Comparison of ENCODE assay signal across 19 mouse cellular contexts in the genomic region with DNA sequence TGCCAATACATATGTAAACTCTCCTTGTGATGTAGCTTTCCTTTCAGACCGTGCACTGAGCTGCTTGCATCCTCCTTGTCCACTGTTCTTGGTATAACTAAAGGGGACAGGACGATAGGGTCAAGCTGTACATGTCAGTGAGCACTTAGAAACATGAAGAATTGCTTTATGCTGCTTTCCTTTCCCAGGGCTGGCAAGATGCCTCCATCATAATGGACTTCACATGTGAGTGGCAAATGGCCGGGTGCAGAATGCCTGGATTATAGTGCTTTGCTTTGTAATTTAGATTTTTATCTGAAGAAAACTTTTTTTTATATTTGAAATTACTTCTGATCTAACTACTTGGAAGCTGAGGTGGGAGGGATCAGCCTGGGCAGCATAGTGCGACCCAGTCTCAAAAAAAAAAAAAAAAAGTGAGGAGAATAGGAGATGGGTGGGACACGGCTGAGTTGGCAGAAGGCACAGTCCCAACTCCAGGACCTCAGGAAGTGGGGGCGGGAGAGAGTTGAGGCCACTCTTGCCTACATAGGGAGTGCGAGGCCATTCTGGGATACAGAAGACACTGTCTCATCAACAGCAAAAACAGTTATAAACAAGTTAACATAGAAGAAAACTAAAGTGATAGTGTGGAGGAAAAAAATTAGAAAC. TPM values are rescaled to one million over a fixed set of nuclear protein-coding genes. Genes with fewer than 3 reads are reported as not detected.
A peak's percentile ranks its signal among the peaks of the same experiment; 100 is the strongest.
DNase-seq lines count a peak whose midpoint lies in the region; ATAC-seq and TF ChIP-seq lines count a peak whose summit lies in the region.
"Had no signal": no experiment of that assay in that cellular context is flagged by ENCODE, and none has a peak within 500 bp of the region (broad histone marks: within the 10 kb centered on the region; RNA-seq: fewer than 3 reads in every experiment).

No protein-coding gene starts in this region.

- H3K27me3 ChIP-seq in kidney, postnatal 0 days (ENCODE audit: insufficient read depth, low read length): no peaks in the 10 kb centered on the region
- H3K27me3 ChIP-seq in kidney, embryonic 15.5 days: no peaks in the 10 kb centered on the region
- H3K27me3 ChIP-seq: embryonic facial prominence, embryonic 12.5 days; forebrain, embryonic 12.5 days; heart, embryonic 13.5 days; hindbrain, embryonic 15.5 days had no signal

- TF ChIP-seq CTCF in kidney, postnatal 0 days (IDR thresholded peaks at IDR 0.05; ENCODE audit: low read depth): no peak

- WGBS in kidney, postnatal 0 days: 23% methylated on average over 7 of the region's 7 CpGs
- WGBS in kidney, embryonic 15.5 days: 32% methylated on average over 7 of the region's 7 CpGs

- H3K4me3 ChIP-seq in kidney, postnatal 0 days (replicated peaks; ENCODE audit: low read depth, low read length): no peak overlapping the region
- H3K4me3 ChIP-seq in kidney, embryonic 15.5 days (replicated peaks): no peak overlapping the region
- H3K4me3 ChIP-seq: embryonic facial prominence, embryonic 12.5 days; forebrain, embryonic 12.5 days; heart, embryonic 13.5 days; hindbrain, embryonic 15.5 days had no signal

- peak; percentile 14 for DNase-seq in adrenal gland, postnatal 25 days
- no peak for DNase-seq in adrenal gland, postnatal 10 days
- peak; percentile 89 for DNase-seq in heart, adult 11 months
- DNase-seq in heart, adult 9 months (ENCODE audit: low spot score in 2 of 2): no peak
- peak; percentile 25 for DNase-seq in kidney, postnatal 0 days (ENCODE audit: low spot score)
- peak; percentile 88 for DNase-seq in NIH3T3 (ENCODE audit: low read depth)
- DNase-seq in frontal cortex, adult 2 months (ENCODE audit: extremely low spot score in 1 of 2, low spot score in 1 of 2): no peak
- DNase-seq: adrenal gland, adult 8-10 months; cerebellum, adult 18-20 months; cerebellum, postnatal 14 days; embryo, embryonic 11 days; heart, postnatal 36 days had no signal

- no peaks in the 10 kb centered on the region for H3K36me3 ChIP-seq in kidney, postnatal 0 days (ENCODE audit: insufficient read depth, low read length)
- no peaks in the 10 kb centered on the region for H3K36me3 ChIP-seq in kidney, embryonic 15.5 days
- H3K36me3 ChIP-seq: embryonic facial prominence, embryonic 12.5 days; forebrain, embryonic 12.5 days; heart, embryonic 13.5 days; hindbrain, embryonic 15.5 days had no signal

- no peaks in the 10 kb centered on the region for H3K4me1 ChIP-seq in kidney, postnatal 0 days (replicated peaks; ENCODE audit: insufficient read depth, low read length)
- 0 out of 2 replicates have a peak, but pooled peaks cover 6% of the 10 kb centered on the region for H3K4me1 ChIP-seq in kidney, embryonic 15.5 days
- H3K4me1 ChIP-seq: embryonic facial prominence, embryonic 12.5 days; forebrain, embryonic 12.5 days; hindbrain, embryonic 15.5 days had no signal

- H3K9ac ChIP-seq in kidney, postnatal 0 days (ENCODE audit: low read depth, low read length): no peak overlapping the region
- H3K9ac ChIP-seq in kidney, embryonic 15.5 days: no peak overlapping the region
- H3K9ac ChIP-seq: embryonic facial prominence, embryonic 12.5 days; forebrain, embryonic 12.5 days; heart, embryonic 13.5 days; hindbrain, embryonic 15.5 days had no signal

- no peaks in the 10 kb centered on the region for H3K9me3 ChIP-seq in kidney, postnatal 0 days (replicated peaks; ENCODE audit: low read length)
- H3K9me3 ChIP-seq in kidney, embryonic 15.5 days (replicated peaks): no peaks in the 10 kb centered on the region
- H3K9me3 ChIP-seq: embryonic facial prominence, embryonic 12.5 days; forebrain, embryonic 12.5 days; heart, embryonic 13.5 days; hindbrain, embryonic 15.5 days had no signal

- no peak for ATAC-seq in kidney, postnatal 0 days (replicated peaks; ENCODE audit: low FRiP score, low read depth)
- ATAC-seq in kidney, embryonic 15.5 days (replicated peaks; ENCODE audit: low FRiP score): no peak; the same call in 1 of the 2 replicates
- ATAC-seq: forebrain, embryonic 16.5 days; intestine, embryonic 16.5 days had no signal

- H3K4me2 ChIP-seq in kidney, postnatal 0 days (ENCODE audit: low read length): no peak overlapping the region
- H3K4me2 ChIP-seq in kidney, embryonic 15.5 days: no peak overlapping the region
- H3K4me2 ChIP-seq: embryonic facial prominence, embryonic 12.5 days; forebrain, embryonic 12.5 days; heart, embryonic 13.5 days; hindbrain, embryonic 15.5 days had no signal

- no peak overlapping the region for H3K27ac ChIP-seq in kidney, postnatal 0 days
- H3K27ac ChIP-seq in kidney, embryonic 15.5 days: no peak overlapping the region
- H3K27ac ChIP-seq: embryonic facial prominence, embryonic 12.5 days; forebrain, embryonic 12.5 days; heart, embryonic 13.5 days; hindbrain, embryonic 15.5 days had no signal

RNA-seq across cellular contexts. Expression of a gene that starts 19.4 kb away (rescaled TPM):
- 12.4 and 13.2 TPM in 2 replicates for total RNA-seq in adrenal gland, postnatal 25 days (2021)
- total RNA-seq in adrenal gland, postnatal 10 days (2021): 10 to 100 TPM; 10.0 to 13.1 TPM
- polyA plus RNA-seq in kidney, postnatal 0 days (2015; fragmentation: Nextera tagmentation; extraction: Ambion mirVana): 3.3 and 3.8 TPM in 2 replicates
- 7.2 and 8.3 TPM in 2 replicates for polyA plus RNA-seq in kidney, embryonic 15.5 days (2015; fragmentation: Nextera tagmentation; extraction: Ambion mirVana)
- 45.8 and 54.2 TPM in 2 replicates for polyA plus RNA-seq in frontal cortex, adult 2 months (2012; rRNA removed)

RNA-seq across cellular contexts. Expression of a gene that starts 32.2 kb away (rescaled TPM):
- total RNA-seq in adrenal gland, postnatal 25 days (2021): 58.7 and 63.6 TPM in 2 replicates
- 10 to 100 TPM; 24.1 to 28.3 TPM for total RNA-seq in adrenal gland, postnatal 10 days (2021)
- 8.1 and 8.9 TPM in 2 replicates for polyA plus RNA-seq in kidney, postnatal 0 days (2015; fragmentation: Nextera tagmentation; extraction: Ambion mirVana)
- 10.8 and 11.8 TPM in 2 replicates for polyA plus RNA-seq in kidney, embryonic 15.5 days (2015; fragmentation: Nextera tagmentation; extraction: Ambion mirVana)
- 31.7 and 37.3 TPM in 2 replicates for polyA plus RNA-seq in frontal cortex, adult 2 months (2012; rRNA removed)

RNA-seq across cellular contexts. Expression of a gene that starts 46.7 kb away (rescaled TPM):
- total RNA-seq in adrenal gland, postnatal 25 days (2021): 227 and 270 TPM in 2 replicates
- 100 to 1,000 TPM; 177 to 190 TPM for total RNA-seq in adrenal gland, postnatal 10 days (2021)
- 253 and 273 TPM in 2 replicates for polyA plus RNA-seq in kidney, postnatal 0 days (2015; fragmentation: Nextera tagmentation; extraction: Ambion mirVana)
- polyA plus RNA-seq in kidney, embryonic 15.5 days (2015; fragmentation: Nextera tagmentation; extraction: Ambion mirVana): 346 and 352 TPM in 2 replicates
- polyA plus RNA-seq in frontal cortex, adult 2 months (2012; rRNA removed): 106 and 107 TPM in 2 replicates

RNA-seq across cellular contexts. Expression of a gene that starts 52.6 kb away (rescaled TPM):
- total RNA-seq in adrenal gland, postnatal 25 days (2021): 26.1 and 27.5 TPM in 2 replicates
- 10 to 100 TPM; 22.0 to 25.8 TPM for total RNA-seq in adrenal gland, postnatal 10 days (2021)
- 19.2 and 21.3 TPM in 2 replicates for polyA plus RNA-seq in kidney, postnatal 0 days (2015; fragmentation: Nextera tagmentation; extraction: Ambion mirVana)
- 23.5 and 27.6 TPM in 2 replicates for polyA plus RNA-seq in kidney, embryonic 15.5 days (2015; fragmentation: Nextera tagmentation; extraction: Ambion mirVana)
- polyA plus RNA-seq in frontal cortex, adult 2 months (2012; rRNA removed): 20.7 and 23.0 TPM in 2 replicates

Comparison
In these comparisons a context has a peak if more than half of its experiments do, and no peak if none do; other contexts are left out.
1. DNase-seq: peak in adrenal gland, postnatal 25 days (single experiment), heart, adult 11 months (single experiment), kidney, postnatal 0 days (single experiment) and NIH3T3 (single experiment); none in adrenal gland, postnatal 10 days (single experiment), heart, adult 9 months (0 of 2) and frontal cortex, adult 2 months (0 of 2).